Mouse (Mus musculus) embryo, embryonic 11.5 days (tissue): ENCODE measurements at regions not wholly inside any gene's neighbourhood (a gene's known extent, or its start where the extent isn't known, plus 50 kb on each side); places are given as distances from the start of the nearest gene placed in this dataset.
A peak's percentile ranks its signal among the peaks of the same experiment; 100 is the strongest.

ENCODE experiments used
- DNase-seq: peaks from one replicate; pipeline ENCODE4 v3.0.0-alpha.2; 2012; ENCODE audit warnings: low read depth, low spot score

DNA sequence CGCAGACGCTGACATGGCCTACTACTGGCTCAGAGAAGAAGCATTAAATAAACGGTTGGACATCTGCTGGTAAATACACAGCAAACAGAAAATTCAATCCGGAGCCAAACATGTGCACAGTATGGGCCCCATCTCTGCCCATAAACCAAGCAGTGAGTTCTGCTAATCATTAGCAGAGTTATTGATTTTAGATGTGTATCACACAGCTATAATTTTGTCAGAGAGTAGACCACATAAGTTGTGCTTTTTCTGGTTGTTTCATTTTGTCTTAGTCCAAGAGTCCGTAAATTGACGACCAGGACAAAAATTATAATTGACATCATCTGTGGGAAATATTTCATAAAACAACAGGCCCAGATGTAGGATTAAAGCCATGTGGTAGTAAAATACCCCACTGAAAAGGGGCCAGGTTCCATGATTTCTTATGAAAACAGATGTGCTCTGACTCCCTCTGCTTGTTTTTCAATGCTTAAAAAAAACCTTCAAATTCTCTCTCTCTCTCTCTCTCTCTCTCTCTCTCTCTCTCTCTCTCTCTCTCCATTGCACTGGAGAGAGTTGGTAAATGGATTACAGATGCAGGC lies 339.3 kb downstream of the Hao1 start:
- peak; percentile 29 for DNase-seq

- DNase-seq: no peak
Observed at GRCm38 (mm10) chr2:134203252-134203651, 350.9 kb downstream of the Hao1 start.

DNA sequence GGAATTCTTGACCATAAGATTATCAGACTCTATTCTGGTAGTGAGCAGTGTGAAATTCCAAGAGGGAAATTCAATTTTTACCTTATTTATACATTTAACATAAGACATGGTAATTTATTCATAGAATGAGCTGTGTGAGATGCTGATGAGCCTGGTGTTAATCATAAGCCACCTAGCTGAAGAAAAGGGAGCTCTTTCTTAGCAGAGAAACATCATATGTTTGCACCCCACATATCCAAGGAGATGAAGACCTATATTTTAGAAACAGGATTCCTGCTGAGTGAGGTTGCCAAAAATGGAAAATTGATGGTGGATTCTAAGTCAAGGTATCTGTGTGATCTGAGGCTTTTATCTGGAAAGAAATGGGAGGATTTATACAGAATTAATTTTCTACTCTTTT lies 358.2 kb downstream of the Hao1 start:
- DNase-seq: no peak

GRCm38 (mm10) chr2:134189435-134190063 lies 364.6 kb downstream of the Hao1 start:
- no peak for DNase-seq
